Mouse (Mus musculus): Measurements from ENCODE around the gene Rspo3.

- TF ChIP-seq CTCF (IDR thresholded peaks at IDR 0.05; ENCODE audit: borderline replicate concordance, extremely low read depth, insufficient read depth, insufficient read length) (no peak), POLR2A (IDR thresholded peaks at IDR 0.05; ENCODE audit: borderline replicate concordance, extremely low read depth, insufficient read depth, insufficient read length, poor library complexity, severe bottlenecking) (no peak)
Measured at GRCm38 (mm10) chr10:29535546-29536260, at the start of gene Rspo3.
